Mouse (Mus musculus): ENCODE measurements at regions not wholly inside any gene's neighbourhood (a gene's known extent, or its start where the extent isn't known, plus 50 kb on each side); places are given as distances from the start of the nearest gene placed in this dataset.

DNA sequence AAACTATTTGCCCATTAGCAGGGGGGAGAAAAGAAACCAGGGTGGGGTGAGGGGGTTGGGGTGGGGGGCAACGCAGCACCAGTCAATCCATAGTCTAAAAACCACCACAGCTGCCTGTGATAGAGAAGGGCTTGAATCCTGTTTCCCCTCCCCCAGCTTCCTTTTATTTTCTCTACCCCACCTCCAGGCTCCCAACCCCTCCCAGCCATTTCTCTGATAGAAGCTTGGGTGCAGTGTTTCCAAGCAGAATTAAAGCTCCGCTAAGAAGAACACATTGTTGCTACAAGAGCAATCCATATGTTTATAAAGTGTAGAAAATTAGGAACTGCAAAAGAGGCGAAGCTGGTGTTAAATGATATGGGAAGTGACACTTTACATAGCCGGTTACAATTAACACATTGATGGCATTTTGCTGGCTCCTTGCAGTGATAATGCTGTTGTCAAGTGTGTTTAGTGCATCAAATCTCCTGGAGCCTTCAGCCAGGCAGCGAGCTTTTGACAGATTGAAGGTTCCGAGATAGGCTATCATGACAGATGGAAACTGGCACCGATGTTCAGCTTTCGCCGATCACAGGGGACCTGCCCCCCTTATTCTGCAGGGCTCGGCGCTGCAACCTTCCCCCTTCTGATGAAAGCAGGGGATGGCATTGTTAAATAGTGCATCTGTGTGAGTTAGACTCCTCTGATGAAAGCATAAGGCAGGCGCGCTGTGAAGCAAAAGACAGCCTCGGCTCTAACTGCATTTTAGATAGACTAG lies 217.8 kb upstream of the Atp5g3 start:
- H3K4me1 ChIP-seq (ENCODE audit: control insufficient read depth, insufficient read depth, low read length), result no peaks in the 10 kb centered on the region
- TF ChIP-seq CTCF (IDR thresholded peaks at IDR 0.05; ENCODE audit: extremely low read depth, insufficient read depth, low read length), result no peak
- TF ChIP-seq POLR2A (IDR thresholded peaks at IDR 0.05; ENCODE audit: extremely low read depth, insufficient read depth, low read length), result no peak
- H3K27ac ChIP-seq (ENCODE audit: insufficient read depth, low read length), result no peak overlapping the region
- peak overlapping the region; percentile 3; the same call in 1 of the 2 replicates for H3K4me3 ChIP-seq (ENCODE audit: insufficient read depth, low read length)

DNA sequence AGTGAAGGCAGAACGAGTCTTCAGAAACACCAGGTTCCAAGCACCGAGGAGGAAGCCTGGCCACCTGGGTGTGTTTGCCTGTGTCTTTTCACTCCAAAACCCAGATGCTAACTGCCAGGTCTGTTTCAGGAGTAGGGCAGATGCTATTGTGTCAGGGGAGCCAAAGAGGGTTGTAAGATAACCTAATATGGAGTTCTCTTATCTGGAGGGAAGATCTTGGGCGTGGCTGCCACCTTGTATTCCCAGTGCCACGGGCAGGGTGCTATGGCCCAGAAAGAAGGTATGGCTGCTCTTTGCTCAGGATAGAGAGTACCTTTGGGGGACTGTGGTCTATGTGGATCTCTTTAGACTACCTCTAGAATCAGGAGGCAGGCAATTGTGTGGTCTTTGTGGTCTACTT lies 216.0 kb upstream of the Atp5g3 start:
- TF ChIP-seq POLR2A (IDR thresholded peaks at IDR 0.05; ENCODE audit: extremely low read depth, insufficient read depth, low read length) (no peak), CTCF (IDR thresholded peaks at IDR 0.05; ENCODE audit: extremely low read depth, insufficient read depth, low read length) (no peak)
- H3K4me1 ChIP-seq (ENCODE audit: control insufficient read depth, insufficient read depth, low read length), result no peaks in the 10 kb centered on the region
- H3K4me3 ChIP-seq (ENCODE audit: insufficient read depth, low read length), result no peak overlapping the region
- no peak overlapping the region for H3K27ac ChIP-seq (ENCODE audit: insufficient read depth, low read length)

DNA sequence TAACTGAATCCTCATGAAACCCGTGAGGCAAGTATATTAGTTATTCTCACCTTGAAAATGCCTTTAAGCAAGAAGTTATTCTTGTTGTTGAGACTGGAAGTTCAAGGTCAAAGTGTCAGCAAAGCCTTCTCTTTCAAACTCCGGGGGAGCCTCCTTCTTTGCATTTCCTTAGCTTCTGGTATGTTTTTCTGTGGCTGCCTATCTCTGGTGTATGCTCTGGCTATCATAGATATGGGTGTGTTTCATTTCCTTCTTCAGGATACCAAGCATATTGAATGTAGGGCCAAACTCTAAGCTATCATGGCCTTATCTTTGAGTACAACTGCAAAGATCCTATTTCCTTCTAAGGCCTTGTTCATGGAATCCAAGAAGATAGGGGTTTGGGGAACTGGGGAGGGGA lies 213.1 kb upstream of the Atp5g3 start:
- H3K4me3 ChIP-seq (ENCODE audit: insufficient read depth, low read length), result no peak overlapping the region
- H3K27ac ChIP-seq (ENCODE audit: insufficient read depth, low read length), result no peak overlapping the region
- TF ChIP-seq POLR2A (IDR thresholded peaks at IDR 0.05; ENCODE audit: extremely low read depth, insufficient read depth, low read length), result no peak
- no peak for TF ChIP-seq CTCF (IDR thresholded peaks at IDR 0.05; ENCODE audit: extremely low read depth, insufficient read depth, low read length)
- H3K4me1 ChIP-seq (ENCODE audit: control insufficient read depth, insufficient read depth, low read length), result no peaks in the 10 kb centered on the region

DNA sequence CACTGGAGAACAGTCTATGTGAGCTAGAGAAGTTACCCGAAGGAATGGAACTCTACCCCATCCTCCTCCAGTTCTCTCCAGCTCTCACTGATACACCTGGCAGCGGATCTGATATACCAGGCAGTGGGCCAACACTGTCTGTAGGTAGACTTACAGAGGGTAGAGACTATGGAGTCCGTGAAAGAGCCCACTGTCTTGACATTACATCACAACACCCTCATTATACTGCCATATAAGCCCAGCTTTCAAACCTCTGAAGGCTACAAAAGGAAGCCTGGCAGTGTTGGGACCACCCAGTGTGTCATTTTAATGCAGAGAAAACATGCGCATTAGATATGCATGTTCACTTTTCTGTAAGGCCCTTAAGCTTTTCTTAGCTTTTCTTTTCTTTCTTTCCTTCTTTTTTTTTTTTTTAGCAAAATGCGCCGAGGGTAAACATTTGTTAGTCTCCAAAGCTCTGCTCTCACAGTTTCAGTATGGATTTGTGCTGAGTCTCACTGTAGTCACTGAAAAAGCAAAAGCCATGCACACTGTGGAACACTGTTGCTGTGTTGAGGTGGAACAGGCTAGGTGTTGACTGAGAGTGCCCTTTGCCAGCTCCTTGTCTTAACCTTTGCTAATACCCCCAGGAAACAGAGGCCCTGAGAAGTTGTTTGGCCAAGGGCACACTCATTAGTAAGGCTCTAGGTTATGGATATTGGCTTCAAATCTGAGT lies 212.4 kb upstream of the Atp5g3 start:
- no peak for TF ChIP-seq POLR2A (IDR thresholded peaks at IDR 0.05; ENCODE audit: extremely low read depth, insufficient read depth, low read length)
- no peak for TF ChIP-seq CTCF (IDR thresholded peaks at IDR 0.05; ENCODE audit: extremely low read depth, insufficient read depth, low read length)
- Histone ChIP-seq H3K4me3 (ENCODE audit: insufficient read depth, low read length) (no peak overlapping the region), H3K4me1 (ENCODE audit: control insufficient read depth, insufficient read depth, low read length) (no peaks in the 10 kb centered on the region), H3K27ac (ENCODE audit: insufficient read depth, low read length) (no peak overlapping the region)

DNA sequence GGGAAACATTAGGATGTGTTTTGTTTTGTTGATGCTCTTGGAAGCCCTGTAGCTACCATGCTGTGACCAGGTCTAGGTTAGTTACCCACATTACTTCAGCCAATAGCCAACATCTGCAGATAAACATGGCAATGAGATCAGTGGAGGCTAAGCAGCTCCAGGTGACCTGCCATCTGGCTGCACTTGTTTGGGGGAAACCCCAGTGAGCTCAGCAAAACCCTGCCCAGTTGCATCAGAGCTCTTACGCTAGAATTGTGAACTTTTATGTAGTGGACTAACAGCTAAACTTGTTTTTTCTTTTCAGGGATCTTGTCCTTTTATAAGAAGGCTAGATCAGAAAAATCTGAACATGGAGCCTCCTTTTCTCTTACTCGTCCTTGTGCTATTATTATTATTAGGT lies 211.8 kb upstream of the Atp5g3 start:
- Histone ChIP-seq H3K27ac (ENCODE audit: insufficient read depth, low read length) (no peak overlapping the region), H3K4me3 (ENCODE audit: insufficient read depth, low read length) (no peak overlapping the region), H3K4me1 (ENCODE audit: control insufficient read depth, insufficient read depth, low read length) (no peaks in the 10 kb centered on the region)
- TF ChIP-seq CTCF (IDR thresholded peaks at IDR 0.05; ENCODE audit: extremely low read depth, insufficient read depth, low read length) (no peak), POLR2A (IDR thresholded peaks at IDR 0.05; ENCODE audit: extremely low read depth, insufficient read depth, low read length) (no peak)

DNA sequence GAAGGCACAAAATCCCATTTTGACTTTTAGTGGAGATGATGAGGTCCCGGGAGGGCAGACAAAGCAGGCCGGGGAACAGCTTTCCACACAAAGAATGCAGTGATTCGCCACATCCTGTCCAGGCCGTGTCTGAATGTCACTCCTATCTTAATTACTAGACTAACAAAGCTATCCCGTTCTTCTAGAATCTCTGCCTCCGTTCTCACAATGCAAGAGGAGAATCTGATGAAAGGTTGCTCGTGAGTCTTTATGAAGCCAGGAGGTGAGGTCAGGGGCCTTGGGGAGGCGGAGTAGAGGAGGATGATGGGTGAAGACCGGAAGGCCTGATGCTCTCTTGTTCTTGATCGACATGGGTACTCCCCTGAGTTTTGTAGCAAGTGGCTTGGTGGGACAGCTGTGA lies 208.9 kb upstream of the Atp5g3 start:
- Histone ChIP-seq H3K27ac (ENCODE audit: insufficient read depth, low read length) (no peak overlapping the region), H3K4me1 (ENCODE audit: control insufficient read depth, insufficient read depth, low read length) (no peaks in the 10 kb centered on the region), H3K4me3 (ENCODE audit: insufficient read depth, low read length) (no peak overlapping the region)
- TF ChIP-seq POLR2A (IDR thresholded peaks at IDR 0.05; ENCODE audit: extremely low read depth, insufficient read depth, low read length) (no peak), CTCF (IDR thresholded peaks at IDR 0.05; ENCODE audit: extremely low read depth, insufficient read depth, low read length) (no peak)

DNA sequence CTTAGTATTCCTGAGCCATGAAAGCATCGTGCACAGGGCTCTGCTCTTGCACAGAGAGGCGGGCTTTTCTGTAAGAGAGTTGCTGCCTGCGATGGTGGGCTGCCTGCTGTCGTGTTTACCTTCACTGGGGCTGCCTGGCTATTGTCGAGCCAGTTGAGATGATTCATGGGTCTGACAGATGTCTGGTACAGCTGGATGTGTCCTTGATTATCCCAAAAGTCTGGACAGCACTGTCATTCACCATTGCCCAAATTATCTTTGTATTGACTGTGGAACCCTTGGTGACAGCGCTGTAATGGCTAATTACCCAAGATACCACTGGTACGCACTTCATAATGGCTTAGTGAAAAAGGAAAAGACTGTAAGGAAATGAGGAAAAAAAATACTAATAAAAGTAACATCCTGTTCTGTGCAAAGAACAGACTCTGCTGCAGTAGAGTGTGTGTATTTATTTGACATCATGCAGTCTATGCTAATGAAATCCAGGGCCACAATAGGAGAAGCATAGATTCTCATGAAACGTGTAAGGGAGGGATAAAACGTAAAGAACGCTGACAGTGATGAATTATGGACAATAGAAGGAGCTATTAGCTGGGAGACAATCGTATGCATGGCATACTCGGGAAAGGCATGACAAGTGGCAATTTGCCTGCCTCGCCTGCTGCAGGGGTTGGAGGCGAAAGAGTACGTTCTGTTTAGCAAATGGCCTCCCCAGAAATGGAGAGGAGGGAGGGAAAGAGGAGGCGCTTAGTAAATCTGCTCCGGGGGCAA lies 208.2 kb upstream of the Atp5g3 start:
- TF ChIP-seq POLR2A (IDR thresholded peaks at IDR 0.05; ENCODE audit: extremely low read depth, insufficient read depth, low read length) (no peak), CTCF (IDR thresholded peaks at IDR 0.05; ENCODE audit: extremely low read depth, insufficient read depth, low read length) (no peak)
- Histone ChIP-seq H3K4me1 (ENCODE audit: control insufficient read depth, insufficient read depth, low read length) (no peaks in the 10 kb centered on the region), H3K4me3 (ENCODE audit: insufficient read depth, low read length) (no peak overlapping the region), H3K27ac (ENCODE audit: insufficient read depth, low read length) (no peak overlapping the region)

DNA sequence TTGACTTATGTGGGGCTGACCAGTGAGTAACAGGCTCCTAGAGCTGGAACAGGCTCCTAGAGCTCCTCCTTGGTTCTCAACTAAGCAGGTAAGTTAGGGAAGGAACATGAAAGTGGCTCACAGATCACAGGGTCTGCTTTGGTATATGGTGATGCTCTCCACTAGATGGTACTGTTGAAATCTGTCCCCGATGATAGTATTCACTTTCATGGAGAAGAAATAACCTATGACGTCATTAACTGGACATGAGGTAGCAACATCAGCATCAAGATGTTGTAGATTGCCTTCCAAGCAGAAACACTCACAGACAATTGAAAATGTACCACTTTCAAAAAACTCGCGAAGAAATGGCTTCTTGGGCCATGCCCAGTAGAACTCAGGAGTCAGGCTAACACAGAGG lies 195.3 kb upstream of the Atp5g3 start:
- Histone ChIP-seq H3K4me3 (ENCODE audit: insufficient read depth, low read length) (no peak overlapping the region), H3K27ac (ENCODE audit: insufficient read depth, low read length) (no peak overlapping the region), H3K4me1 (ENCODE audit: control insufficient read depth, insufficient read depth, low read length) (no peaks in the 10 kb centered on the region)
- TF ChIP-seq CTCF (IDR thresholded peaks at IDR 0.05; ENCODE audit: extremely low read depth, insufficient read depth, low read length), result no peak
- no peak for TF ChIP-seq POLR2A (IDR thresholded peaks at IDR 0.05; ENCODE audit: extremely low read depth, insufficient read depth, low read length)

DNA sequence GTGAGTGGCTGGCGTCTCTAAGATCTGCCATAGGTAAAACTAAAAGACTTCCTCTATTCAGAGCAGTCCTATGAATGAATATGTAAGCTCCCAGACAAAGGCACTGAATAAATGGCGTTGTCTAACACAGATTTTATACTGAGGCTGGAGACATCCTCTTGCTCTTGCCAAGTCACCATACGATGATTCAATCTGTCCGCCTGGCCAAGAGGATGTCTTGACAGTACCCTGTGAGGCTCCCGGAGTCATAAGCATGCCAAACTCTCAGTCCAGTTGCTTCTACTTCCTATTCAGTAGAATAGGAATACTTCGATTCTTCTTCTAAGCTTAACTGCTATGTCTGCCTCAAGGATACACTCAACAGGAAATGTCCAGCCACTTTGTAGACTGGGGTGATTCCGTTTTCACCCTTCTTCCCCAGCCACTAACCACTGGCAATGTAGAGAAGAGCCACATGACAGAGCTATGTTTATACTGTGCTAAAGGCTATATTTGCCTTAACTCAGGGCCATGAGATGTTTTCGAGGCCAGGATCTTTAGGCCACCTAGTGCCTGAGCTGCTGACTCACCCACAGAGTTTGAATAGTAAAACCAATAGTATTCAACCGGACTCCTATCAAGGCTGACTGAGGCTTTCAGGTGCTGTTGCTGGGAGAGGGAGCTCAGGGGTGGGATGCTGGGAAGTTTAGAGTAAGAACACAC lies 188.7 kb upstream of the Atp5g3 start:
- Histone ChIP-seq H3K4me3 (ENCODE audit: insufficient read depth, low read length) (no peak overlapping the region), H3K4me1 (ENCODE audit: control insufficient read depth, insufficient read depth, low read length) (no peaks in the 10 kb centered on the region), H3K27ac (ENCODE audit: insufficient read depth, low read length) (no peak overlapping the region)
- TF ChIP-seq CTCF (IDR thresholded peaks at IDR 0.05; ENCODE audit: extremely low read depth, insufficient read depth, low read length) (no peak), POLR2A (IDR thresholded peaks at IDR 0.05; ENCODE audit: extremely low read depth, insufficient read depth, low read length) (no peak)

Data from cortical plate, adult 2 months (tissue).